Mouse (Mus musculus): Measurements from ENCODE around the gene Anks1. TPM values are rescaled to one million over a fixed set of nuclear protein-coding genes. Genes with fewer than 3 reads are reported as not detected.

Gene Anks1
- total RNA-seq, 1 experiment: 20.9 TPM

GRCm38 (mm10) chr17:27986106-27986505, 77.0 kb downstream of the Anks1 start:
- no peak for DNase-seq (ENCODE audit: low read depth, low spot score)
- Histone ChIP-seq H3K27ac (ENCODE audit: insufficient read depth, low read depth, low read length, poor library complexity, severe bottlenecking) (no peak overlapping the region), H3K4me3 (ENCODE audit: insufficient read depth in 1 of 2, low read depth in 1 of 2, low read length in 2 of 2, poor library complexity in 1 of 2, severe bottlenecking in 1 of 2) (peak overlapping the region in 1 of 2 experiments; percentile 16; a peak in 1 of 4 replicates), H3K4me1 (ENCODE audit: control insufficient read depth in 2 of 2, insufficient read depth in 2 of 2, low read length in 2 of 2, poor library complexity in 1 of 2) (peaks cover 0 to 7% of the 10 kb centered on the region in 2 experiments; a peak in 1 of 4 replicates), H3K36me3 (ENCODE audit: control insufficient read depth, insufficient read depth, low read length, poor library complexity, severe bottlenecking) (peaks cover 5% of the 10 kb centered on the region; the same call in 1 of the 2 replicates), H3K9ac (ENCODE audit: insufficient read depth, low read depth, low read length, poor library complexity, severe bottlenecking) (no peak overlapping the region), H3K9me3 (ENCODE audit: control insufficient read depth, insufficient read depth, low read depth, low read length) (no peaks in the 10 kb centered on the region)
- in situ Hi-C loops (cut with MboI; ENCODE audit: low sequenced_read_pairs in 2 of 2, unreplicated experiment in 2 of 2): loop anchor here in 1 of 2 experiments (10.0 kb wide), 1 partner anchor 79 kb away; no protein-coding TSS in a partner anchor
- TF ChIP-seq ZC3H11A (IDR thresholded peaks at IDR 0.05; ENCODE audit: borderline replicate concordance, low read depth, low read length) (no peak), MAFK (IDR thresholded peaks at IDR 0.05; ENCODE audit: insufficient read depth, low read depth, low read length) (no peak), CHD2 (IDR thresholded peaks at IDR 0.05; ENCODE audit: low read depth, low read length) (no peak), ZNF384 (IDR thresholded peaks at IDR 0.05; ENCODE audit: low read depth, low read length) (no peak), HCFC1 (IDR thresholded peaks at IDR 0.05; ENCODE audit: borderline replicate concordance, insufficient read depth, low read length) (no peak)

- H3K9ac ChIP-seq (ENCODE audit: insufficient read depth, low read depth, low read length, poor library complexity, severe bottlenecking): no peak overlapping the region
- H3K27ac ChIP-seq (ENCODE audit: insufficient read depth, low read depth, low read length, poor library complexity, severe bottlenecking): no peak overlapping the region
Measured at GRCm38 (mm10) chr17:27989807-27990542, 80.9 kb downstream of the Anks1 start.

GRCm38 (mm10) chr17:27994001-27994944, 85.2 kb downstream of the Anks1 start:
- peaks cover 15% of the 10 kb centered on the region; the same call in 1 of the 2 replicates for H3K36me3 ChIP-seq (ENCODE audit: control insufficient read depth, insufficient read depth, low read length, poor library complexity, severe bottlenecking)
- peak overlapping the region; percentile 56; the same call in 1 of the 2 replicates for H3K27ac ChIP-seq (ENCODE audit: insufficient read depth, low read depth, low read length, poor library complexity, severe bottlenecking)
- H3K4me1 ChIP-seq (ENCODE audit: control insufficient read depth in 2 of 2, insufficient read depth in 2 of 2, low read length in 2 of 2, poor library complexity in 1 of 2): peaks cover 0 to 12% of the 10 kb centered on the region in 2 experiments; a peak in 2 of 4 replicates
- TF ChIP-seq ZNF384 (IDR thresholded peaks at IDR 0.05; ENCODE audit: low read depth, low read length) (no peak), CHD2 (IDR thresholded peaks at IDR 0.05; ENCODE audit: low read depth, low read length) (peak; percentile 33; the same call in 1 of the 2 replicates)
- in situ Hi-C loops (cut with MboI; ENCODE audit: low sequenced_read_pairs in 2 of 2, unreplicated experiment in 2 of 2): no loop called here
- H3K4me3 ChIP-seq (ENCODE audit: insufficient read depth in 1 of 2, low read depth in 1 of 2, low read length in 2 of 2, poor library complexity in 1 of 2, severe bottlenecking in 1 of 2): no peak overlapping the region
- H3K9me3 ChIP-seq (ENCODE audit: control insufficient read depth, insufficient read depth, low read depth, low read length): no peaks in the 10 kb centered on the region
- H3K9ac ChIP-seq (ENCODE audit: insufficient read depth, low read depth, low read length, poor library complexity, severe bottlenecking): no peak overlapping the region
- DNase-seq (ENCODE audit: low read depth, low spot score): peak; percentile 80

More at GRCm38 (mm10) chr17:27989807-27990542, 80.9 kb downstream of the Anks1 start:
- TF ChIP-seq CHD2 (IDR thresholded peaks at IDR 0.05; ENCODE audit: low read depth, low read length) (no peak), HCFC1 (IDR thresholded peaks at IDR 0.05; ENCODE audit: borderline replicate concordance, insufficient read depth, low read length) (peak; percentile 32; the same call in 1 of the 2 replicates)
- Histone ChIP-seq H3K36me3 (ENCODE audit: control insufficient read depth, insufficient read depth, low read length, poor library complexity, severe bottlenecking) (peaks cover 8% of the 10 kb centered on the region; the same call in 1 of the 2 replicates), H3K4me1 (ENCODE audit: control insufficient read depth in 2 of 2, insufficient read depth in 2 of 2, low read length in 2 of 2, poor library complexity in 1 of 2) (peaks cover 0 to 13% of the 10 kb centered on the region in 2 experiments; a peak in 2 of 4 replicates), H3K9me3 (ENCODE audit: control insufficient read depth, insufficient read depth, low read depth, low read length) (no peaks in the 10 kb centered on the region), H3K4me3 (ENCODE audit: insufficient read depth in 1 of 2, low read depth in 1 of 2, low read length in 2 of 2, poor library complexity in 1 of 2, severe bottlenecking in 1 of 2) (no peak overlapping the region)
- peak; percentile 77 for DNase-seq (ENCODE audit: low read depth, low spot score)
- in situ Hi-C loops (cut with MboI; ENCODE audit: low sequenced_read_pairs in 2 of 2, unreplicated experiment in 2 of 2): loop anchor here in 1 of 2 experiments (10.0 kb wide), 1 partner anchor 75 kb away; no protein-coding TSS in a partner anchor

DNA sequence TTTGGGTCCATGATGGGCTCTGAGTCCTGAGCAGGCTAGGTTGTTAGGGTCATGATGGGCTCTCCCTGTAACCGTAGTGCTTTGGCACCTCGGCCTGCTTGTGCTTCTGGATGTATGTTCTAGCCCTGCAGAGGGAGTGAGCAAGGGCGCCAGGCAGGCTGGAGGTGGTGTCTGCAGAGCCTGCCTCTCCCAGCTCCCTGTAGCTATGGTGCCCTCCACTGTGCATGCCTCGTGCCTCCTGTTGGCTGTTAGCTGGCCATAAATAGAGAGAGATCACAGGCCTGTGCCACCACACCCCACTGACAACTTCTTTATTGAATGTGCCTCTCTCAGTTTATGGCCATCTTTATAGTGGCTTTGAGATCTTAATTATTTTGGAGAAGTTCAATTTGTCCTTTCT, 87.2 kb downstream of the Anks1 start:
- H3K27ac ChIP-seq (ENCODE audit: insufficient read depth, low read depth, low read length, poor library complexity, severe bottlenecking): no peak overlapping the region
- TF ChIP-seq CHD2 (IDR thresholded peaks at IDR 0.05; ENCODE audit: low read depth, low read length): no peak
- TF ChIP-seq ZC3H11A (IDR thresholded peaks at IDR 0.05; ENCODE audit: borderline replicate concordance, low read depth, low read length): no peak
- TF ChIP-seq HCFC1 (IDR thresholded peaks at IDR 0.05; ENCODE audit: borderline replicate concordance, insufficient read depth, low read length): no peak
- TF ChIP-seq MAFK (IDR thresholded peaks at IDR 0.05; ENCODE audit: insufficient read depth, low read depth, low read length): no peak
- no peak for TF ChIP-seq ZNF384 (IDR thresholded peaks at IDR 0.05; ENCODE audit: low read depth, low read length)
- peaks cover 15% of the 10 kb centered on the region; the same call in 1 of the 2 replicates for H3K36me3 ChIP-seq (ENCODE audit: control insufficient read depth, insufficient read depth, low read length, poor library complexity, severe bottlenecking)
- DNase-seq (ENCODE audit: low read depth, low spot score): no peak
- no peaks in the 10 kb centered on the region for H3K9me3 ChIP-seq (ENCODE audit: control insufficient read depth, insufficient read depth, low read depth, low read length)
- H3K4me1 ChIP-seq (ENCODE audit: control insufficient read depth in 2 of 2, insufficient read depth in 2 of 2, low read length in 2 of 2, poor library complexity in 1 of 2): peaks cover 0 to 22% of the 10 kb centered on the region in 2 experiments; a peak in 2 of 4 replicates
- in situ Hi-C loops (cut with MboI; ENCODE audit: low sequenced_read_pairs in 2 of 2, unreplicated experiment in 2 of 2): no loop called here
- no peak overlapping the region for H3K4me3 ChIP-seq (ENCODE audit: insufficient read depth in 1 of 2, low read depth in 1 of 2, low read length in 2 of 2, poor library complexity in 1 of 2, severe bottlenecking in 1 of 2)
- no peak overlapping the region for H3K9ac ChIP-seq (ENCODE audit: insufficient read depth, low read depth, low read length, poor library complexity, severe bottlenecking)
